ENCODE assay signal across 11 mouse cellular contexts in the genomic region with DNA sequence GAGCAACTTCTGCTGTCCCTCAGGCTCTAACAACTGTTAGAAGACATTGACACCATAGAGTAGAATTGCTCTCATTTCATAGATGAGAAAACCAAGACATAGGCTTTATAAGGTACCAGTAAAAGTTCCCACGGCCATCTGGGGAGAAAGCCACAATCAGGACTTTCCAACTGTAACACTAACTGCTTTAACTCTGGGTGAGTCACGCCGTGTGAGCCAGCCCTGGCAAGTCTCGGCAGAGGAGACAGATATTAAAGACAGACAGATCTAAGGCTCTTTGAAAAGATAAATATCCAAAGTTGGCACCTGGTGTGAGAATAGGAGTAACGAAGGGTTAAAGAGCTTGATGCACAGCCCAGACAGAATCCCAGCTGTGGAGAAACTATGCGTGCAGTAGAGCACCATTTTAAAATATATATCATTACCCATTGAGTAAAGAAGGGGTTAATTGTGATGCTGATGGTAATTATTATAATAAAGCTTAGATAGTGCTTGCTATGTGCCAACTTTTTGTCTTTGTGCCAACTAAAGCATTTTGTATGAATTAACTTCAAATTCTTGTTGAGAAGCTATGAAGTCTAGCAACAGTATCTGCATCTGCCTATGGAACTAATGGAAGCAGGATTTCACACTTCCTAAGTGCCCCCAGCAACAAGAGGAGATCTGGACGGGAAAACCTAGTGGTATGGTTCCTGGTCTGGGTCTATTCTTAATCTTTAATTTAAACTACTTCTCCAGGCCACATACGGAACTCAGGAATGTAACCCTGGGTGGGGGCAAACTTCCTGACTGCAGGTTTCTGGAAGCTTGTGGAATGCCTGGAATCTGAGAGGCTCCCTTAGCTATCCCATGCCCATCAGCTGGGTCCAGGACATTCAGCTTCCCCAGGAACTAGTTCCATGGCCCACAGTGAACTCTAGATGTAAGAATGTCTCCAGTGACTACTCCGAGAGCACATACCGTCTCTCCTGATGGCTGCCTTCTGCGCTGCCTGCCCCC.
A peak's percentile ranks its signal among the peaks of the same experiment; 100 is the strongest.
DNase-seq lines count a peak whose midpoint lies in the region; ATAC-seq lines count a peak whose summit lies in the region.
"Had no signal": no experiment of that assay in that cellular context is flagged by ENCODE, and none has a peak within 500 bp of the region (broad histone marks: within the 10 kb centered on the region; RNA-seq: fewer than 3 reads in every experiment).

No protein-coding gene starts in this region.

- DNase-seq in hindbrain, embryonic 10.5 days (ENCODE audit: low spot score) = peak; percentile 14
- peak; percentile 34 for DNase-seq in MN1 (ENCODE audit: low spot score)
- DNase-seq in adrenal gland, postnatal 10 days = peak; percentile 42
- peak; percentile 64 for DNase-seq in kidney, postnatal 14 days
- no peak for DNase-seq in neural tube, embryonic 10.5 days (ENCODE audit: extremely low spot score, low spot score)
- no peak for DNase-seq in spleen, adult 18-20 months
- DNase-seq: layer of hippocampus, postnatal 36 days; right cerebral cortex, postnatal 25 days had no signal

- H3K9me3 ChIP-seq in hindbrain, embryonic 10.5 days = no peaks in the 10 kb centered on the region
- H3K9me3 ChIP-seq in hindbrain, embryonic 12.5 days (replicated peaks) = no peaks in the 10 kb centered on the region
- H3K9me3 ChIP-seq: forebrain, embryonic 13.5 days; megakaryocyte, embryonic 14.5 days had no signal

- H3K4me2 ChIP-seq in hindbrain, embryonic 12.5 days (replicated peaks) = no peak overlapping the region
- H3K4me2 ChIP-seq: forebrain, embryonic 13.5 days had no signal

- no peaks in the 10 kb centered on the region for H3K27me3 ChIP-seq in hindbrain, embryonic 10.5 days (ENCODE audit: insufficient read depth, poor library complexity, severe bottlenecking)
- H3K27me3 ChIP-seq in hindbrain, embryonic 12.5 days = no peaks in the 10 kb centered on the region
- H3K27me3 ChIP-seq: forebrain, embryonic 13.5 days; megakaryocyte, embryonic 14.5 days had no signal

- H3K36me3 ChIP-seq in hindbrain, embryonic 10.5 days = no peaks in the 10 kb centered on the region
- H3K36me3 ChIP-seq in hindbrain, embryonic 12.5 days = no peaks in the 10 kb centered on the region

- H3K4me1 ChIP-seq in hindbrain, embryonic 10.5 days (replicated peaks) = peaks cover 22% of the 10 kb centered on the region
- peaks cover 24% of the 10 kb centered on the region for H3K4me1 ChIP-seq in hindbrain, embryonic 12.5 days
- H3K4me1 ChIP-seq: forebrain, embryonic 13.5 days had no signal

- ATAC-seq in hindbrain, embryonic 12.5 days (ENCODE audit: low FRiP score) = no peak
- ATAC-seq: forebrain, embryonic 13.5 days had no signal

- H3K9ac ChIP-seq in hindbrain, embryonic 12.5 days = no peak overlapping the region
- H3K9ac ChIP-seq: forebrain, embryonic 13.5 days had no signal

- no peak overlapping the region for H3K4me3 ChIP-seq in hindbrain, embryonic 10.5 days
- no peak overlapping the region for H3K4me3 ChIP-seq in hindbrain, embryonic 12.5 days
- H3K4me3 ChIP-seq: forebrain, embryonic 13.5 days; megakaryocyte, embryonic 14.5 days had no signal

- WGBS in hindbrain, embryonic 10.5 days = 74% methylated on average over 11 of the region's 11 CpGs
- 74% methylated on average over 11 of the region's 11 CpGs for WGBS in hindbrain, embryonic 12.5 days

- no peak overlapping the region for H3K27ac ChIP-seq in hindbrain, embryonic 10.5 days
- H3K27ac ChIP-seq in hindbrain, embryonic 12.5 days = no peak overlapping the region
- H3K27ac ChIP-seq: forebrain, embryonic 13.5 days had no signal

Comparison
In these comparisons a context has a peak if more than half of its experiments do, and no peak if none do; other contexts are left out.
1. DNase-seq: peak in hindbrain, embryonic 10.5 days (single experiment), MN1 (single experiment), adrenal gland, postnatal 10 days (single experiment) and kidney, postnatal 14 days (single experiment); none in neural tube, embryonic 10.5 days (single experiment) and spleen, adult 18-20 months (0 of 2).